ENCODE assay signal across 9 mouse cellular contexts in the genomic region with DNA sequence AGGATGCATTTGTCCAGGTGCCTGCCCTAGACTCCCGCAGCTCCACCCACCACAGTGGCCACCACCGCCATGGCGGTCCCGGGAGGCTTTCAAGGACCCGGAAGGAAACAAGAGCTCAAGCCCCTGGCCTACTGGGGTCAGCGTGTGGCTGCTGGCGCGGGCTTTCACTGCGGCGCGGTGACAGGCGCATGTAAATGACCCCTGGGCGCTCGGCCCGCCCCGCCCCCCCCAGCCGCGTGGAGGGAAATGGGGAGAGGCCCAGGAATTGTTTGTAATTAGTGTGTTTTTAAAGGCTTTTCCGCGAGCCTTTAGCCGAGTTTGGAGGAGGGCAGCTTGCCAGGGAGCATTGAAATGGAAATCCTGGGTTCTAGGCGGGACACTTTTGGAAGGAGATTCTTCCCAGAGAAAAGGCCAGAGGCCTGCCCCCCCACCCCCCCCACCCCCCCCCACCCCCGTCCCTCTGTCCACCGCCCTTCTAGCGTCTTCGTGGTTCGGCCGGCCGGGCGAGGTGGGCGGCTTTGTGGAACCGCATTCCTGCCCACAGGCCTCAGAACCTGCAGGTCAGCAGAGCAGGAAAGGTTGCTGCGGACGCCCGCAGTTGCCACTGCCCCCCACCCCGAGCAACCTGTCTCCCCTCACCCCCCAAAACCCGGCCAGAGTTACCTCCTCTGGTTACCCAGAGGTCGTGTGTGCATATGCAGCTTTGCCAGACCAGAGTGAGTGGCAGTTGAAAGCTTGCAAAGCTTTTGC. TPM values are rescaled to one million over a fixed set of nuclear protein-coding genes. Genes with fewer than 3 reads are reported as not detected.
DNase-seq lines count a peak whose midpoint lies in the region; ATAC-seq lines count a peak whose summit lies in the region.
"Had no signal": no experiment of that assay in that cellular context is flagged by ENCODE, and none has a peak within 500 bp of the region (broad histone marks: within the 10 kb centered on the region; RNA-seq: fewer than 3 reads in every experiment).

No protein-coding gene starts in this region.

- intact Hi-C loops in left cerebral cortex, postnatal 4 days (cut with DNase I), result no loop called here

- peaks cover 34% of the 10 kb centered on the region for H3K27me3 ChIP-seq in heart, embryonic 12.5 days (replicated peaks)
- peaks cover 18% of the 10 kb centered on the region; the same call in 1 of the 2 replicates for H3K27me3 ChIP-seq in embryonic facial prominence, embryonic 12.5 days
- H3K27me3 ChIP-seq in kidney, embryonic 16.5 days (ENCODE audit: insufficient read depth, low read length), result peaks cover 16% of the 10 kb centered on the region
- peaks cover 61% of the 10 kb centered on the region; the same call in 1 of the 2 replicates for H3K27me3 ChIP-seq in midbrain, embryonic 13.5 days

- no peak overlapping the region for H3K27ac ChIP-seq in heart, embryonic 12.5 days (ENCODE audit: poor library complexity, severe bottlenecking)
- peak overlapping the region; percentile 82 for H3K27ac ChIP-seq in embryonic facial prominence, embryonic 12.5 days
- H3K27ac ChIP-seq in kidney, embryonic 16.5 days (ENCODE audit: low read length), result peak overlapping the region; percentile 82
- peak overlapping the region; percentile 14; the same call in 1 of the 2 replicates for H3K27ac ChIP-seq in midbrain, embryonic 13.5 days
- H3K27ac ChIP-seq: macrophage had no signal

- H3K9ac ChIP-seq in heart, embryonic 12.5 days, result no peak overlapping the region
- no peak overlapping the region for H3K9ac ChIP-seq in embryonic facial prominence, embryonic 12.5 days
- H3K9ac ChIP-seq in kidney, embryonic 16.5 days (replicated peaks; ENCODE audit: low read length), result peak overlapping the region; percentile 31; the same call in 1 of the 2 replicates
- no peak overlapping the region for H3K9ac ChIP-seq in midbrain, embryonic 13.5 days (replicated peaks)

- no peaks in the 10 kb centered on the region for H3K36me3 ChIP-seq in heart, embryonic 12.5 days
- no peaks in the 10 kb centered on the region for H3K36me3 ChIP-seq in embryonic facial prominence, embryonic 12.5 days
- H3K36me3 ChIP-seq in kidney, embryonic 16.5 days (ENCODE audit: insufficient read depth, low read length), result no peaks in the 10 kb centered on the region
- no peaks in the 10 kb centered on the region for H3K36me3 ChIP-seq in midbrain, embryonic 13.5 days

- WGBS in heart, embryonic 12.5 days, result 26% methylated on average over 33 of the region's 38 CpGs
- 24% methylated on average over 33 of the region's 38 CpGs for WGBS in embryonic facial prominence, embryonic 12.5 days
- whole genome bisulfite sequencing in kidney, embryonic 16.5 days, result 18% methylated on average over 28 of the region's 38 CpGs
- 26% methylated on average over 32 of the region's 38 CpGs for WGBS in midbrain, embryonic 13.5 days

- H3K4me1 ChIP-seq in heart, embryonic 12.5 days (replicated peaks), result peaks cover 8% of the 10 kb centered on the region; the same call in 1 of the 2 replicates
- H3K4me1 ChIP-seq in embryonic facial prominence, embryonic 12.5 days, result peaks cover 10% of the 10 kb centered on the region
- peaks cover 9% of the 10 kb centered on the region; the same call in 1 of the 2 replicates for H3K4me1 ChIP-seq in kidney, embryonic 16.5 days (ENCODE audit: insufficient read depth, low read length)
- peaks cover 6% of the 10 kb centered on the region; the same call in 1 of the 2 replicates for H3K4me1 ChIP-seq in midbrain, embryonic 13.5 days (replicated peaks)

- H3K9me3 ChIP-seq in heart, embryonic 12.5 days (replicated peaks), result no peaks in the 10 kb centered on the region
- no peaks in the 10 kb centered on the region for H3K9me3 ChIP-seq in embryonic facial prominence, embryonic 12.5 days
- no peaks in the 10 kb centered on the region for H3K9me3 ChIP-seq in kidney, embryonic 16.5 days (ENCODE audit: low read length)
- no peaks in the 10 kb centered on the region for H3K9me3 ChIP-seq in midbrain, embryonic 13.5 days

- no peak for ATAC-seq in heart, embryonic 12.5 days (ENCODE audit: insufficient number of reproducible peaks, low FRiP score)
- ATAC-seq in embryonic facial prominence, embryonic 12.5 days (ENCODE audit: insufficient number of reproducible peaks, insufficient read depth, low FRiP score, low TSS enrichment), result no peak
- peak; percentile 64; the same call in 1 of the 2 replicates for ATAC-seq in kidney, embryonic 16.5 days (ENCODE audit: low FRiP score, low TSS enrichment)
- ATAC-seq in midbrain, embryonic 13.5 days, result peak; percentile 55

- no peak overlapping the region for H3K4me3 ChIP-seq in heart, embryonic 12.5 days
- H3K4me3 ChIP-seq in embryonic facial prominence, embryonic 12.5 days, result no peak overlapping the region
- H3K4me3 ChIP-seq in kidney, embryonic 16.5 days (ENCODE audit: low read length), result 0 out of 2 replicates have a peak overlapping the region, but pooled peaks have one; percentile 8
- no peak overlapping the region for H3K4me3 ChIP-seq in midbrain, embryonic 13.5 days (replicated peaks)

- H3K4me2 ChIP-seq in heart, embryonic 12.5 days, result peak overlapping the region; percentile 47
- 0 out of 2 replicates have a peak overlapping the region, but pooled peaks have one; percentile 7 for H3K4me2 ChIP-seq in embryonic facial prominence, embryonic 12.5 days (replicated peaks)
- H3K4me2 ChIP-seq in kidney, embryonic 16.5 days (replicated peaks; ENCODE audit: low read depth, low read length), result peak overlapping the region; percentile 33
- peak overlapping the region; percentile 26; the same call in 1 of the 2 replicates for H3K4me2 ChIP-seq in midbrain, embryonic 13.5 days (replicated peaks)

- DNase-seq in heart, adult 18-20 months, result no peak
- DNase-seq in adipocyte (ENCODE audit: low spot score), result no peak
- no peak for DNase-seq in left cerebral cortex, postnatal 4 days
- DNase-seq in frontal cortex, postnatal 14 days (ENCODE audit: low spot score in 2 of 2), result no peak

RNA-seq across cellular contexts. Expression of a gene that starts 28.1 kb away (rescaled TPM):
- 108 and 109 TPM in 2 replicates for polyA plus RNA-seq in heart, embryonic 12.5 days (2016; fragmentation: Nextera tagmentation; extraction: Ambion mirVana)
- 10 to 100 TPM; 22.4 to 24.6 TPM for total RNA-seq in heart, adult 18-20 months (2021)
- 195 and 197 TPM in 2 replicates for polyA plus RNA-seq in embryonic facial prominence, embryonic 12.5 days (2016; fragmentation: Nextera tagmentation; extraction: Ambion mirVana)
- 207 and 212 TPM in 2 replicates for polyA plus RNA-seq in kidney, embryonic 16.5 days (2015; fragmentation: Nextera tagmentation; extraction: Ambion mirVana)
- 322 and 354 TPM in 2 replicates for polyA plus RNA-seq in midbrain, embryonic 13.5 days (2015; fragmentation: Nextera tagmentation; extraction: Ambion mirVana)
- total RNA-seq in left cerebral cortex, postnatal 4 days (2021), result 100 to 1,000 TPM; 171 to 197 TPM

Comparison
In these comparisons a context has a peak if more than half of its experiments do, and no peak if none do; other contexts are left out.
1. ATAC-seq: peak in kidney, embryonic 16.5 days (single experiment) and midbrain, embryonic 13.5 days (single experiment); none in heart, embryonic 12.5 days (single experiment) and embryonic facial prominence, embryonic 12.5 days (single experiment).
2. Peak in every context shown above with its lines, with median percentiles within 50 percentile points of each other: H3K4me2 ChIP-seq.